Mouse (Mus musculus): Measurements from ENCODE around the gene Fgfr2. TPM values are rescaled to one million over a fixed set of nuclear protein-coding genes. Genes with fewer than 3 reads are reported as not detected.

Gene Fgfr2
- polyA plus RNA-seq, 1 experiment from 2014 or later: 110 TPM

- TF ChIP-seq CTCF (IDR thresholded peaks at IDR 0.05) (no peak), EP300 (IDR thresholded peaks at IDR 0.05) (no peak)
- Histone ChIP-seq H3K4me3 (ENCODE audit: low read depth, low read length) (no peak overlapping the region), H3K27ac (ENCODE audit: low read length) (no peak overlapping the region), H3K9me3 (ENCODE audit: low read length) (no peaks in the 10 kb centered on the region), H3K9ac (replicated peaks; ENCODE audit: low read depth) (no peak overlapping the region), H3K4me2 (replicated peaks; ENCODE audit: low read depth, low read length) (no peak overlapping the region), H3K4me1 (ENCODE audit: insufficient read depth, low read depth, low read length) (peaks cover 6% of the 10 kb centered on the region; the same call in 1 of the 2 replicates), H3K36me3 (ENCODE audit: insufficient read depth, low read length) (peaks cover 3% of the 10 kb centered on the region; the same call in 1 of the 2 replicates), H3K27me3 (replicated peaks; ENCODE audit: insufficient read depth, low read length) (no peaks in the 10 kb centered on the region)
- DNase-seq (ENCODE audit: low spot score): no peak
- no peak for ATAC-seq
- 36% methylated on average over 3 of the region's 3 CpGs for WGBS
Measured at GRCm38 (mm10) chr7:130165408-130165807, 2957.7 kb downstream of the Fgfr2 start.

GRCm38 (mm10) chr7:130162718-130163117 lies 2960.4 kb downstream of the Fgfr2 start:
- ATAC-seq (no peak), DNase-seq (ENCODE audit: low spot score) (no peak)
- H3K9me3 ChIP-seq (ENCODE audit: low read length): no peaks in the 10 kb centered on the region
- no peak for TF ChIP-seq CTCF (IDR thresholded peaks at IDR 0.05)
- no peak for TF ChIP-seq EP300 (IDR thresholded peaks at IDR 0.05)
- WGBS: 48% methylated on average over 6 of the region's 6 CpGs
- no peak overlapping the region for H3K9ac ChIP-seq (replicated peaks; ENCODE audit: low read depth)
- H3K4me1 ChIP-seq (ENCODE audit: insufficient read depth, low read depth, low read length): peaks cover 6% of the 10 kb centered on the region; the same call in 1 of the 2 replicates
- H3K36me3 ChIP-seq (ENCODE audit: insufficient read depth, low read length): 0 out of 2 replicates have a peak, but pooled peaks cover 3% of the 10 kb centered on the region
- H3K4me3 ChIP-seq (ENCODE audit: low read depth, low read length): no peak overlapping the region
- H3K4me2 ChIP-seq (replicated peaks; ENCODE audit: low read depth, low read length): no peak overlapping the region
- no peak overlapping the region for H3K27ac ChIP-seq (ENCODE audit: low read length)
- H3K27me3 ChIP-seq (replicated peaks; ENCODE audit: insufficient read depth, low read length): no peaks in the 10 kb centered on the region

DNA sequence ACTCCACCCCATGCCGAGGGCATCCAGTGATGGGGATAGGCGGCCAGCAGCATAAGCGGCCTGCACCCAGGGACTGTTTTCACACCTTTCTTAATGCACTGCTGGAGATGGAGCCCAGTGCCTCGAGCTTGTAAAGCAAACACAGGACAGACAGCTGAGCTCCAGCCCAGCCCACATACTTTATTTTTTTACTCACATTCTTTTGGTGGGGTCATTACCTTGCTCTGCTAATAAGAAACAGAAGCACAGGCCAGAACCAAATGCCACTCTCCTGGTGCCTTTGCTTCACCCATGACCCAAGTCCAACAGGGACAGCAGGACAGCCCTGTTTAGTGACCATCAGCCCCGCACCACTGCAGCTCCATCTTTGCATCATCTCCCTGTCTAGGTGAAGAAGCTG lies 2961.6 kb downstream of the Fgfr2 start:
- no peak for ATAC-seq
- 50% methylated on average over 5 of the region's 5 CpGs for WGBS

GRCm38 (mm10) chr7:130158845-130159244 lies 2964.3 kb downstream of the Fgfr2 start:
- Histone ChIP-seq H3K27me3 (replicated peaks; ENCODE audit: insufficient read depth, low read length) (no peaks in the 10 kb centered on the region), H3K4me1 (ENCODE audit: insufficient read depth, low read depth, low read length) (no peaks in the 10 kb centered on the region), H3K9ac (replicated peaks; ENCODE audit: low read depth) (no peak overlapping the region), H3K4me3 (ENCODE audit: low read depth, low read length) (no peak overlapping the region), H3K9me3 (ENCODE audit: low read length) (no peaks in the 10 kb centered on the region), H3K36me3 (ENCODE audit: insufficient read depth, low read length) (no peaks in the 10 kb centered on the region), H3K27ac (ENCODE audit: low read length) (no peak overlapping the region), H3K4me2 (replicated peaks; ENCODE audit: low read depth, low read length) (no peak overlapping the region)
- TF ChIP-seq EP300 (IDR thresholded peaks at IDR 0.05): no peak
- TF ChIP-seq CTCF (IDR thresholded peaks at IDR 0.05): no peak
- 76% methylated on average over 3 of the region's 3 CpGs for WGBS
- no peak for DNase-seq (ENCODE audit: low spot score)
- no peak for ATAC-seq

More for the DNA sequence above, 2961.6 kb downstream of the Fgfr2 start:
- Histone ChIP-seq H3K4me3 (ENCODE audit: low read depth, low read length) (no peak overlapping the region), H3K4me1 (ENCODE audit: insufficient read depth, low read depth, low read length) (peaks cover 6% of the 10 kb centered on the region; the same call in 1 of the 2 replicates), H3K9ac (replicated peaks; ENCODE audit: low read depth) (no peak overlapping the region), H3K27ac (ENCODE audit: low read length) (no peak overlapping the region), H3K9me3 (ENCODE audit: low read length) (no peaks in the 10 kb centered on the region), H3K36me3 (ENCODE audit: insufficient read depth, low read length) (no peaks in the 10 kb centered on the region), H3K4me2 (replicated peaks; ENCODE audit: low read depth, low read length) (no peak overlapping the region), H3K27me3 (replicated peaks; ENCODE audit: insufficient read depth, low read length) (no peaks in the 10 kb centered on the region)
- TF ChIP-seq CTCF (IDR thresholded peaks at IDR 0.05) (no peak), EP300 (IDR thresholded peaks at IDR 0.05) (no peak)
- DNase-seq (ENCODE audit: low spot score): no peak

DNA sequence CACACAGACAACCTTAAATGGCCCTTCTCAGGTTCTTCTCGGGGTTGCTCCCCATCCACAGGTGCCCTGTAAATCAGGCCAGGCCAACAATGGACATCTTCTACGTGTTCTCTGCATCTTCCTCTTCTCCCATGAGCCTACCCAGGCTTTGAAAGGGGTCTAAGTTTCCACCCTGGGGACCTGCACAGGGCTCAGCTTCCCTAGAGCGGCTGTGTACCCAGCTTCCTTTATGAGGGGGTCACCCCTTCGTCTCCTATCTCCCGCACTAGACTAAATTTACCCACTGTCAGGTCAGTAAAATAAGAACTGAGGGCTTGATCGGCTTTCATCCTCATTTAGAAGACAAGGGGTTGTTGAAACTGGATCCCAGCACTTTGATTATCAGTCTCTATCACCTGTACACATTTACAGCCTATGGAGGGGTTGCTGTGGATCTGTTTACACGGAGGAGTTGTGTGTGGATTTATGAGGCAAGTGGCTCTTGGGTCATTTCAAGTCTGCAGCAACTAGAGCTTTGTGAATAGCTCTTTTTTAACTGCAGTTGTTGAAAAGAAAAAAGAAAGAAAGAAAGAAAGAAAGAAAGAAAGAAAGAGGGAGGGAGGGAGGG lies 2969.7 kb downstream of the Fgfr2 start:
- H3K27me3 ChIP-seq (replicated peaks; ENCODE audit: insufficient read depth, low read length): no peaks in the 10 kb centered on the region
- DNase-seq (ENCODE audit: low spot score): no peak

GRCm38 (mm10) chr7:130148906-130149305 lies 2974.2 kb downstream of the Fgfr2 start:
- H3K4me1 ChIP-seq (ENCODE audit: insufficient read depth, low read depth, low read length): no peaks in the 10 kb centered on the region
- no peak for DNase-seq (ENCODE audit: low spot score)
- TF ChIP-seq CTCF (IDR thresholded peaks at IDR 0.05): no peak
- no peak overlapping the region for H3K27ac ChIP-seq (ENCODE audit: low read length)
- ATAC-seq: no peak
- H3K9me3 ChIP-seq (ENCODE audit: low read length): no peaks in the 10 kb centered on the region
- no peak overlapping the region for H3K4me3 ChIP-seq (ENCODE audit: low read depth, low read length)
- H3K9ac ChIP-seq (replicated peaks; ENCODE audit: low read depth): no peak overlapping the region
- H3K27me3 ChIP-seq (replicated peaks; ENCODE audit: insufficient read depth, low read length): no peaks in the 10 kb centered on the region
- H3K36me3 ChIP-seq (ENCODE audit: insufficient read depth, low read length): no peaks in the 10 kb centered on the region
- H3K4me2 ChIP-seq (replicated peaks; ENCODE audit: low read depth, low read length): no peak overlapping the region
- 65% methylated on average over 5 of the region's 5 CpGs for WGBS

More for the DNA sequence above, 2969.7 kb downstream of the Fgfr2 start:
- TF ChIP-seq CTCF (IDR thresholded peaks at IDR 0.05) (no peak), EP300 (IDR thresholded peaks at IDR 0.05) (no peak)
- no peak for ATAC-seq
- no peak overlapping the region for H3K9ac ChIP-seq (replicated peaks; ENCODE audit: low read depth)
- H3K9me3 ChIP-seq (ENCODE audit: low read length): no peaks in the 10 kb centered on the region
- no peak overlapping the region for H3K4me3 ChIP-seq (ENCODE audit: low read depth, low read length)
- no peak overlapping the region for H3K4me2 ChIP-seq (replicated peaks; ENCODE audit: low read depth, low read length)
- WGBS: 63% methylated on average over 7 of the region's 7 CpGs
- H3K4me1 ChIP-seq (ENCODE audit: insufficient read depth, low read depth, low read length): no peaks in the 10 kb centered on the region
- H3K27ac ChIP-seq (ENCODE audit: low read length): no peak overlapping the region
- H3K36me3 ChIP-seq (ENCODE audit: insufficient read depth, low read length): no peaks in the 10 kb centered on the region
